Mouse (Mus musculus): ENCODE measurements around the gene Padi2. TPM values are rescaled to one million over a fixed set of nuclear protein-coding genes. Genes with fewer than 3 reads are reported as not detected.
A peak's percentile ranks its signal among the peaks of the same experiment; 100 is the strongest.

The Padi2 gene
- polyA plus RNA-seq, 1 experiment from 2014 or later = 22.6 TPM

DNA sequence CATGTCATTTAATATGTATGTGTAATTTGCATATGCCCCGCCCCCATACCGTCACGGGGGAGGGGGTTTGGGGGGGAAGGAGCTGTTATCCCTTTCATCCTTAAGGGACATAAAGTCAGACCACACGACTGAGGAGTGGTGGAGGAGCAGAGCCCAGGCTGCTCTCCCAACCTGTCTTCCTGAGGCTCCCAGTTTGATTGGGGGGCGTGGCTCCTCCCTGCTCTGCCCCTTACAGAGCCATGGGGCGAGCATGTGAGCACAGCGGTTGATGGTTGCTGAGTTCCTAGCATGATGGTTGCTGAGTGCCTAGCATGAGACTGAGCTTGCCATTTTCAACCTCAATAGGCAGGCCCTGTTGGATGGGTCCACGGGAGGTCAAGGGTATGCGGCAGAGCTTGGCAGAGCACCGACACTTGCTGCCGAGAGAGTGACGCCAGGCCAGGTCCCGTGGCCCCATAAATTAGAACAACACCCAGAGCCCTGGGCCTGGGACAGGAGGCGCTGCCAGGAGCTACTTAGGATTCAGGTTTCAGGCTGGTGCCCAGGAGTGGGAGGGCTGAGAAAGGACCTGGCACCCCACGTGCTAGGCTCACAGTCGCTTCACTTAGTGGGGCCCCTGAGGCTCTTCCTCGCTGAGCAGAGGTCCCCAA lies 4.6 kb downstream of the Padi2 start:
- Histone ChIP-seq H3K27me3 (ENCODE audit: control insufficient read depth, insufficient read depth, low read length) (peaks cover 4% of the 10 kb centered on the region; the same call in 1 of the 2 replicates), H3K4me3 (ENCODE audit: low read length) (no peak overlapping the region), H3K9me3 (ENCODE audit: control insufficient read depth, low read length) (no peaks in the 10 kb centered on the region), H3K9ac (ENCODE audit: low read depth, low read length) (no peak overlapping the region), H3K27ac (ENCODE audit: low read depth, low read length) (0 out of 2 replicates have a peak overlapping the region, but pooled peaks have one; percentile 33), H3K4me2 (replicated peaks; ENCODE audit: low read depth, low read length) (peak overlapping the region; percentile 21), H3K4me1 (ENCODE audit: control insufficient read depth, insufficient read depth, low read length) (peaks cover 10% of the 10 kb centered on the region), H3K36me3 (ENCODE audit: control insufficient read depth, insufficient read depth, low read length) (no peaks in the 10 kb centered on the region)
- 4% methylated on average over 17 of the region's 17 CpGs for WGBS
- ATAC-seq (ENCODE audit: low FRiP score, low TSS enrichment) = peak; percentile 61

- Histone ChIP-seq H3K27ac (ENCODE audit: low read depth, low read length) (0 out of 2 replicates have a peak overlapping the region, but pooled peaks have one; percentile 33), H3K27me3 (ENCODE audit: control insufficient read depth, insufficient read depth, low read length) (0 out of 2 replicates have a peak, but pooled peaks cover 1% of the 10 kb centered on the region), H3K4me3 (ENCODE audit: low read length) (no peak overlapping the region), H3K36me3 (ENCODE audit: control insufficient read depth, insufficient read depth, low read length) (no peaks in the 10 kb centered on the region), H3K4me1 (ENCODE audit: control insufficient read depth, insufficient read depth, low read length) (peaks cover 9% of the 10 kb centered on the region), H3K9ac (ENCODE audit: low read depth, low read length) (no peak overlapping the region), H3K9me3 (ENCODE audit: control insufficient read depth, low read length) (no peaks in the 10 kb centered on the region), H3K4me2 (replicated peaks; ENCODE audit: low read depth, low read length) (no peak overlapping the region)
- ATAC-seq (ENCODE audit: low FRiP score, low TSS enrichment) = no peak
- WGBS = 88% methylated on average over 9 of the region's 9 CpGs
These were observed 5.3 kb downstream of the Padi2 start for GRCm38 (mm10) chr4:140911416-140911815.

GRCm38 (mm10) chr4:140912271-140912833 lies 6.2 kb downstream of the Padi2 start:
- 64% methylated on average over 10 of the region's 10 CpGs for WGBS
- Histone ChIP-seq H3K4me2 (replicated peaks; ENCODE audit: low read depth, low read length) (no peak overlapping the region), H3K36me3 (ENCODE audit: control insufficient read depth, insufficient read depth, low read length) (no peaks in the 10 kb centered on the region), H3K27ac (ENCODE audit: low read depth, low read length) (no peak overlapping the region), H3K4me1 (ENCODE audit: control insufficient read depth, insufficient read depth, low read length) (peaks cover 4% of the 10 kb centered on the region; the same call in 1 of the 2 replicates), H3K9me3 (ENCODE audit: control insufficient read depth, low read length) (no peaks in the 10 kb centered on the region), H3K4me3 (ENCODE audit: low read length) (no peak overlapping the region), H3K9ac (ENCODE audit: low read depth, low read length) (no peak overlapping the region), H3K27me3 (ENCODE audit: control insufficient read depth, insufficient read depth, low read length) (no peaks in the 10 kb centered on the region)
- no peak for ATAC-seq (ENCODE audit: low FRiP score, low TSS enrichment)

- no peak overlapping the region for H3K27ac ChIP-seq (ENCODE audit: low read depth, low read length)
- WGBS = 91% methylated on average over 9 of the region's 9 CpGs
- no peak overlapping the region for H3K9ac ChIP-seq (ENCODE audit: low read depth, low read length)
- H3K4me1 ChIP-seq (ENCODE audit: control insufficient read depth, insufficient read depth, low read length) = peaks cover 4% of the 10 kb centered on the region; the same call in 1 of the 2 replicates
- no peaks in the 10 kb centered on the region for H3K36me3 ChIP-seq (ENCODE audit: control insufficient read depth, insufficient read depth, low read length)
- H3K27me3 ChIP-seq (ENCODE audit: control insufficient read depth, insufficient read depth, low read length) = no peaks in the 10 kb centered on the region
- H3K9me3 ChIP-seq (ENCODE audit: control insufficient read depth, low read length) = no peaks in the 10 kb centered on the region
- H3K4me3 ChIP-seq (ENCODE audit: low read length) = no peak overlapping the region
- H3K4me2 ChIP-seq (replicated peaks; ENCODE audit: low read depth, low read length) = no peak overlapping the region
- no peak for ATAC-seq (ENCODE audit: low FRiP score, low TSS enrichment)
These were observed 7.4 kb downstream of the Padi2 start for GRCm38 (mm10) chr4:140913565-140913964.

GRCm38 (mm10) chr4:140914731-140915131 lies 8.6 kb downstream of the Padi2 start:
- no peak overlapping the region for H3K4me2 ChIP-seq (replicated peaks; ENCODE audit: low read depth, low read length)
- H3K27me3 ChIP-seq (ENCODE audit: control insufficient read depth, insufficient read depth, low read length) = no peaks in the 10 kb centered on the region
- 64% methylated on average over 6 of the region's 6 CpGs for WGBS
- peaks cover 4% of the 10 kb centered on the region; the same call in 1 of the 2 replicates for H3K4me1 ChIP-seq (ENCODE audit: control insufficient read depth, insufficient read depth, low read length)
- no peak overlapping the region for H3K27ac ChIP-seq (ENCODE audit: low read depth, low read length)
- no peaks in the 10 kb centered on the region for H3K36me3 ChIP-seq (ENCODE audit: control insufficient read depth, insufficient read depth, low read length)
- H3K9ac ChIP-seq (ENCODE audit: low read depth, low read length) = no peak overlapping the region
- no peak for ATAC-seq (ENCODE audit: low FRiP score, low TSS enrichment)
- no peaks in the 10 kb centered on the region for H3K9me3 ChIP-seq (ENCODE audit: control insufficient read depth, low read length)
- no peak overlapping the region for H3K4me3 ChIP-seq (ENCODE audit: low read length)

GRCm38 (mm10) chr4:140915235-140915634 lies 9.1 kb downstream of the Padi2 start:
- Histone ChIP-seq H3K27me3 (ENCODE audit: control insufficient read depth, insufficient read depth, low read length) (no peaks in the 10 kb centered on the region), H3K9ac (ENCODE audit: low read depth, low read length) (no peak overlapping the region), H3K36me3 (ENCODE audit: control insufficient read depth, insufficient read depth, low read length) (no peaks in the 10 kb centered on the region), H3K27ac (ENCODE audit: low read depth, low read length) (no peak overlapping the region), H3K4me3 (ENCODE audit: low read length) (no peak overlapping the region), H3K4me1 (ENCODE audit: control insufficient read depth, insufficient read depth, low read length) (peaks cover 6% of the 10 kb centered on the region), H3K4me2 (replicated peaks; ENCODE audit: low read depth, low read length) (no peak overlapping the region), H3K9me3 (ENCODE audit: control insufficient read depth, low read length) (no peaks in the 10 kb centered on the region)
- ATAC-seq (ENCODE audit: low FRiP score, low TSS enrichment) = no peak
- WGBS = 77% methylated on average over 3 of the region's 3 CpGs

DNA sequence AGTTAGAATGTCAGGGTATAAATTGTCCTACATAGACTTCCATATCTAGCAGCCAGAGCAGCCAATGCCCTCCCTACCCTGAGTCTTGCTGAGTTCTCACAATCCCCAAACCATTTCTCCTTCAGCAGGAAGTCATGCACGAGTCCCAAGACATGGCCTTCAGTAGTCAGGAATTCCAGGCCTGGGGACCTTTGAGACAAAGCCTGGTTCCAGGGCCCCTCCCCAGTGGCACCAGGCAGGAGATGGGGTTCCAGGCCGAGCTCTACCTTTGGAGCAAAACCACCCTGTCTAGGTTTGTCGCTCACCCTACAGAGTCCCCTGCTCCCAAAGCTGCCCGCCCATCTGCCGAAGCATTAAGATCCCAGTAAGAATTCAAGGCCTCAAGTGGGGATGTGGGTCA lies 10.2 kb downstream of the Padi2 start:
- ATAC-seq (ENCODE audit: low FRiP score, low TSS enrichment) = no peak
- Histone ChIP-seq H3K9ac (ENCODE audit: low read depth, low read length) (no peak overlapping the region), H3K4me3 (ENCODE audit: low read length) (no peak overlapping the region), H3K9me3 (ENCODE audit: control insufficient read depth, low read length) (no peaks in the 10 kb centered on the region), H3K27ac (ENCODE audit: low read depth, low read length) (no peak overlapping the region), H3K4me2 (replicated peaks; ENCODE audit: low read depth, low read length) (no peak overlapping the region), H3K4me1 (ENCODE audit: control insufficient read depth, insufficient read depth, low read length) (peaks cover 8% of the 10 kb centered on the region), H3K36me3 (ENCODE audit: control insufficient read depth, insufficient read depth, low read length) (no peaks in the 10 kb centered on the region), H3K27me3 (ENCODE audit: control insufficient read depth, insufficient read depth, low read length) (no peaks in the 10 kb centered on the region)
- 90% methylated on average over 5 of the region's 5 CpGs for WGBS

DNA sequence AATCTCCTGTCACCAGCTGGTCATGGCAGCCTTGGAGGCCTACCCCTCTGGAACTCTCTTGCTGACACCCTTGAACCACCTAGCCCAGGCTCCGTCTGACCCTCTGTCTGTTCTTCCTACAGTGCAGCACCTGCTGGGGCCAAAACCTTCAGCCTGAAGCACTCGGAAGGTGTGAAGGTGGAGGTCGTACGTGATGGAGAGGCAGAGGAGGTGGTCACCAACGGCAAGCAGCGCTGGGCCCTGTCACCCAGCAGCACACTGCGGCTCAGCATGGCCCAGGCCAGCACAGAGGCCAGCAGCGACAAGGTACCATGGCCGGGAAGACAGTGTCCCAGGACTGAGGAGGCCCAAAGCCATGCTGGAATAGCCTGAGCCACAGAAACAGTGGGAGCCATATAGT lies 11.3 kb downstream of the Padi2 start:
- H3K9me3 ChIP-seq (ENCODE audit: control insufficient read depth, low read length) = no peaks in the 10 kb centered on the region
- WGBS = 82% methylated on average over 9 of the region's 9 CpGs
- ATAC-seq (ENCODE audit: low FRiP score, low TSS enrichment) = no peak
- H3K27ac ChIP-seq (ENCODE audit: low read depth, low read length) = no peak overlapping the region
- H3K4me1 ChIP-seq (ENCODE audit: control insufficient read depth, insufficient read depth, low read length) = peaks cover 14% of the 10 kb centered on the region
- H3K36me3 ChIP-seq (ENCODE audit: control insufficient read depth, insufficient read depth, low read length) = no peaks in the 10 kb centered on the region
- no peaks in the 10 kb centered on the region for H3K27me3 ChIP-seq (ENCODE audit: control insufficient read depth, insufficient read depth, low read length)
- H3K4me2 ChIP-seq (replicated peaks; ENCODE audit: low read depth, low read length) = no peak overlapping the region
- H3K4me3 ChIP-seq (ENCODE audit: low read length) = no peak overlapping the region
- H3K9ac ChIP-seq (ENCODE audit: low read depth, low read length) = no peak overlapping the region
